Mouse (Mus musculus) kidney, postnatal 0 days (tissue): ENCODE results near the gene Atxn2. TPM values are rescaled to one million over a fixed set of nuclear protein-coding genes. Genes with fewer than 3 reads are reported as not detected.
"Not testable (repeated sequence)": the region's sequence is repeated elsewhere in the genome, so short reads cannot be mapped to it uniquely, and the experiment has no call there.

ENCODE experiments used
- ATAC-seq: fragments of 200-750 bp; cut with Nextera tagmentation; replicated peaks from 2 replicates; pipeline ENCODE4 v1.8.0; 2017; ENCODE audit warnings: low read depth, moderate number of reproducible peaks, moderate TSS enrichment, moderate library complexity; ENCODE audit not compliant: low FRiP score
- DNase-seq: peaks from one replicate; pipeline ENCODE4 v3.0.0-alpha.2; 2016; ENCODE audit warnings: low spot score
- H3K27ac ChIP-seq: fragments of 300-500 bp; sonication (generic); 2 replicates; pipeline ENCODE4 v1.5.1; 2014; ENCODE audit warnings: mild to moderate bottlenecking
- H3K27me3 ChIP-seq: fragments of 300-500 bp; sonication (generic); 2 replicates; pipeline ENCODE4 v1.6.1; 2014; ENCODE audit warnings: low read length, mixed read lengths; ENCODE audit not compliant: insufficient read depth
- H3K36me3 ChIP-seq: fragments of 300-500 bp; sonication (generic); 2 replicates; pipeline ENCODE4 v1.6.1; 2014; ENCODE audit warnings: low read length, mixed read lengths; ENCODE audit not compliant: insufficient read depth
- H3K4me1 ChIP-seq: fragments of 300-500 bp; sonication (generic); replicated peaks from 2 replicates; pipeline ENCODE4 v1.6.1; 2014; ENCODE audit warnings: antibody characterized with exemption, low read length, mixed read lengths; ENCODE audit not compliant: insufficient read depth
- H3K4me2 ChIP-seq: fragments of 300-500 bp; sonication (generic); 2 replicates; pipeline ENCODE4 v1.6.1; 2014; ENCODE audit warnings: mild to moderate bottlenecking, low read length, moderate library complexity, mixed read lengths
- H3K4me3 ChIP-seq: fragments of 300-500 bp; sonication (generic); replicated peaks from 2 replicates; pipeline ENCODE4 v1.5.1; 2014; ENCODE audit warnings: low read depth, low read length
- H3K9ac ChIP-seq: fragments of 300-500 bp; sonication (generic); 2 replicates; pipeline ENCODE4 v1.6.1; 2014; ENCODE audit warnings: low read depth, low read length
- H3K9me3 ChIP-seq: fragments of 300-500 bp; sonication (generic); replicated peaks from 2 replicates; pipeline ENCODE4 v1.6.1; 2016; ENCODE audit warnings: low read length, inconsistent platforms, mixed read lengths
- CTCF ChIP-seq: IDR thresholded peaks from 2 replicates; pipeline ENCODE4 v1.5.1; 2016; ENCODE audit warnings: antibody characterized with exemption, low read depth, mild to moderate bottlenecking, moderate library complexity
- WGBS: fragments of 180-500 bp; shearing (Covaris S2); extraction: QIAGEN DNeasy Blood & Tissue Kit; methylation state at CpG from one replicate; pipeline ENCODE4 v1.1.7; 2014; 5-methylcytosine and 5-hydroxymethylcytosine counted together
- polyA plus RNA-seq: library from polyadenylated mRNA; unstranded; fragments of >200 nt; fragmentation: Nextera tagmentation; extraction: Ambion mirVana; gene quantifications from 2 replicates; pipeline ENCODE4 v1.2.1, GENCODE M21; 2015

Atxn2 gene
- polyA plus RNA-seq, 1 experiment from 2014 or later, result 68.5 TPM

GRCm38 (mm10) chr5:121736641-121737040 lies 25.5 kb downstream of the Atxn2 start:
- Histone ChIP-seq H3K9me3 (no peaks in the 10 kb centered on the region), H3K4me2 (no peak overlapping the region), H3K27ac (no peak overlapping the region), H3K36me3 (no peaks in the 10 kb centered on the region), H3K9ac (no peak overlapping the region), H3K4me3 (no peak overlapping the region), H3K27me3 (no peaks in the 10 kb centered on the region), H3K4me1 (no peaks in the 10 kb centered on the region)
- TF ChIP-seq CTCF, result no peak
- no peak for ATAC-seq
- no peak for DNase-seq
- WGBS, result 91% methylated on average over 3 of the region's 3 CpGs

- not testable (repeated sequence) for H3K27ac ChIP-seq, ATAC-seq, H3K9ac ChIP-seq, DNase-seq, H3K4me2 ChIP-seq, H3K4me1 ChIP-seq, H3K27me3 ChIP-seq, H3K36me3 ChIP-seq, H3K4me3 ChIP-seq, H3K9me3 ChIP-seq
- WGBS, result 33% methylated on average over 1 of the region's 2 CpGs
Measured at GRCm38 (mm10) chr5:121738162-121738561, 27.0 kb downstream of the Atxn2 start.

GRCm38 (mm10) chr5:121738576-121739191 lies 27.5 kb downstream of the Atxn2 start:
- Histone ChIP-seq H3K4me2 (no peak overlapping the region), H3K9ac (no peak overlapping the region), H3K4me3 (no peak overlapping the region), H3K4me1 (0 out of 2 replicates have a peak, but pooled peaks cover 2% of the 10 kb centered on the region), H3K27me3 (no peaks in the 10 kb centered on the region), H3K36me3 (no peaks in the 10 kb centered on the region), H3K27ac (no peak overlapping the region), H3K9me3 (no peaks in the 10 kb centered on the region)
- peak; percentile 29; the same call in 1 of the 2 replicates for ATAC-seq
- 82% methylated on average over 7 of the region's 7 CpGs for WGBS
- no peak for TF ChIP-seq CTCF
- DNase-seq, result no peak

GRCm38 (mm10) chr5:121740516-121740915 lies 29.4 kb downstream of the Atxn2 start:
- no peaks in the 10 kb centered on the region for H3K9me3 ChIP-seq
- WGBS, result 74% methylated on average over 1 of the region's 1 CpGs
- ATAC-seq (no peak), DNase-seq (no peak)
- H3K36me3 ChIP-seq, result no peaks in the 10 kb centered on the region
- H3K4me1 ChIP-seq, result 0 out of 2 replicates have a peak, but pooled peaks cover 2% of the 10 kb centered on the region
- no peak overlapping the region for H3K4me2 ChIP-seq
- H3K27me3 ChIP-seq, result no peaks in the 10 kb centered on the region
- no peak overlapping the region for H3K27ac ChIP-seq
- TF ChIP-seq CTCF, result no peak
- no peak overlapping the region for H3K4me3 ChIP-seq
- H3K9ac ChIP-seq, result no peak overlapping the region

- Histone ChIP-seq H3K9ac (no peak overlapping the region), H3K27ac (no peak overlapping the region)
- WGBS, result 83% methylated on average over 2 of the region's 2 CpGs
Measured at GRCm38 (mm10) chr5:121742915-121743314, 31.8 kb downstream of the Atxn2 start.

GRCm38 (mm10) chr5:121747884-121748594 lies 36.9 kb downstream of the Atxn2 start:
- peaks cover 20% of the 10 kb centered on the region; the same call in 1 of the 2 replicates for H3K36me3 ChIP-seq
- not testable (repeated sequence) for H3K4me2 ChIP-seq, H3K27me3 ChIP-seq, DNase-seq, ATAC-seq, H3K4me1 ChIP-seq, H3K9me3 ChIP-seq, H3K27ac ChIP-seq, H3K9ac ChIP-seq, H3K4me3 ChIP-seq
- 96% methylated on average over 4 of the region's 4 CpGs for WGBS

More at GRCm38 (mm10) chr5:121742915-121743314, 31.8 kb downstream of the Atxn2 start:
- 0 out of 2 replicates have a peak, but pooled peaks cover 2% of the 10 kb centered on the region for H3K4me1 ChIP-seq
- H3K4me3 ChIP-seq, result no peak overlapping the region
- H3K9me3 ChIP-seq, result no peaks in the 10 kb centered on the region
- H3K4me2 ChIP-seq, result no peak overlapping the region
- DNase-seq (no peak), ATAC-seq (no peak)
- no peak for TF ChIP-seq CTCF
- no peaks in the 10 kb centered on the region for H3K27me3 ChIP-seq
- no peaks in the 10 kb centered on the region for H3K36me3 ChIP-seq
